Mouse (Mus musculus) liver, embryonic 12.5 days (tissue): ENCODE measurements around the gene Pla1a. TPM values are rescaled to one million over a fixed set of nuclear protein-coding genes. Genes with fewer than 3 reads are reported as not detected.
A peak's percentile ranks its signal among the peaks of the same experiment; 100 is the strongest.

Source experiments
- ATAC-seq: fragments of 200-750 bp; cut with Nextera tagmentation; 2 replicates; pipeline ENCODE4 v1.8.0; 2017; ENCODE audit warnings: moderate number of reproducible peaks, mild to moderate bottlenecking, moderate library complexity
- H3K27ac ChIP-seq: fragments of 300-500 bp; sonication (generic); 2 replicates; pipeline ENCODE4 v1.5.1; 2016; ENCODE audit warnings: mild to moderate bottlenecking
- H3K27me3 ChIP-seq: fragments of 300-500 bp; sonication (generic); replicated peaks from 2 replicates; pipeline ENCODE4 v1.6.1; 2016; ENCODE audit warnings: mild to moderate bottlenecking, moderate library complexity
- H3K36me3 ChIP-seq: fragments of 300-500 bp; sonication (generic); 2 replicates; pipeline ENCODE4 v1.6.1; 2016; ENCODE audit warnings: mild to moderate bottlenecking, moderate library complexity
- H3K4me1 ChIP-seq: fragments of 300-500 bp; sonication (generic); 2 replicates; pipeline ENCODE4 v1.6.1; 2016
- H3K4me2 ChIP-seq: fragments of 300-500 bp; sonication (generic); 2 replicates; pipeline ENCODE4 v1.6.1; 2016; ENCODE audit warnings: mild to moderate bottlenecking, moderate library complexity
- H3K4me3 ChIP-seq: fragments of 300-500 bp; sonication (generic); 2 replicates; pipeline ENCODE4 v1.5.1; 2016; ENCODE audit warnings: mild to moderate bottlenecking, moderate library complexity
- H3K9ac ChIP-seq: fragments of 300-500 bp; sonication (generic); 2 replicates; pipeline ENCODE4 v1.6.1; 2016; ENCODE audit warnings: mild to moderate bottlenecking, moderate library complexity
- H3K9me3 ChIP-seq: fragments of 300-500 bp; sonication (generic); replicated peaks from 2 replicates; pipeline ENCODE4 v1.6.1; 2016; ENCODE audit warnings: mild to moderate bottlenecking, moderate library complexity
- WGBS: fragments of 180-500 bp; shearing (Covaris S2); methylation state at CpG from one replicate; pipeline ENCODE4 v1.1.7; 2016; ENCODE audit not compliant: insufficient replicate concordance; 5-methylcytosine and 5-hydroxymethylcytosine counted together
- polyA plus RNA-seq: library from polyadenylated mRNA; unstranded; fragments of >200 nt; fragmentation: Nextera tagmentation; extraction: Ambion mirVana; gene quantifications from 2 replicates; pipeline ENCODE4 v1.2.1, GENCODE M21; 2016

Pla1a gene
- polyA plus RNA-seq, 1 experiment from 2014 or later, result 3.4 TPM

- peaks cover 72% of the 10 kb centered on the region for H3K4me1 ChIP-seq
- peak overlapping the region; percentile 75 for H3K27ac ChIP-seq
- no peak overlapping the region for H3K9ac ChIP-seq
- no peaks in the 10 kb centered on the region for H3K27me3 ChIP-seq
- 90% methylated on average over 6 of the region's 6 CpGs for WGBS
- ATAC-seq, result no peak
- no peaks in the 10 kb centered on the region for H3K9me3 ChIP-seq
- no peak overlapping the region for H3K4me3 ChIP-seq
- H3K4me2 ChIP-seq, result no peak overlapping the region
- H3K36me3 ChIP-seq, result peaks cover 23% of the 10 kb centered on the region
Observed at GRCm38 (mm10) chr16:38377546-38377945, 55.4 kb downstream of the Pla1a start.

- Histone ChIP-seq H3K4me2 (peak overlapping the region; percentile 70), H3K9me3 (no peaks in the 10 kb centered on the region), H3K27me3 (no peaks in the 10 kb centered on the region), H3K9ac (peak overlapping the region; percentile 70), H3K27ac (peak overlapping the region; percentile 75), H3K4me3 (peak overlapping the region; percentile 63), H3K4me1 (peaks cover 74% of the 10 kb centered on the region), H3K36me3 (peaks cover 23% of the 10 kb centered on the region)
- 36% methylated on average over 8 of the region's 8 CpGs for WGBS
- no peak for ATAC-seq
Observed at GRCm38 (mm10) chr16:38376841-38377249, 56.1 kb downstream of the Pla1a start.

- Histone ChIP-seq H3K4me3 (peak overlapping the region; percentile 63), H3K9me3 (no peaks in the 10 kb centered on the region), H3K4me1 (peaks cover 77% of the 10 kb centered on the region), H3K36me3 (peaks cover 23% of the 10 kb centered on the region), H3K9ac (peak overlapping the region; percentile 70), H3K27ac (peak overlapping the region; percentile 75), H3K4me2 (peak overlapping the region; percentile 70), H3K27me3 (no peaks in the 10 kb centered on the region)
- ATAC-seq, result no peak
- 22% methylated on average over 17 of the region's 17 CpGs for WGBS
Observed at GRCm38 (mm10) chr16:38376163-38376840, 56.6 kb downstream of the Pla1a start.

- peak overlapping the region; percentile 70 for H3K4me2 ChIP-seq
- peak; percentile 22; the same call in 1 of the 2 replicates for ATAC-seq
- peak overlapping the region; percentile 63 for H3K4me3 ChIP-seq
- peak overlapping the region; percentile 75 for H3K27ac ChIP-seq
- peak overlapping the region; percentile 70 for H3K9ac ChIP-seq
- no peaks in the 10 kb centered on the region for H3K27me3 ChIP-seq
- peaks cover 23% of the 10 kb centered on the region for H3K36me3 ChIP-seq
- H3K9me3 ChIP-seq, result no peaks in the 10 kb centered on the region
- H3K4me1 ChIP-seq, result peaks cover 88% of the 10 kb centered on the region
- 18% methylated on average over 7 of the region's 7 CpGs for WGBS
Observed at GRCm38 (mm10) chr16:38375182-38375581, 57.8 kb downstream of the Pla1a start.

- 51% methylated on average over 10 of the region's 10 CpGs for WGBS
Observed at GRCm38 (mm10) chr16:38374379-38375140, 58.4 kb downstream of the Pla1a start.

GRCm38 (mm10) chr16:38373941-38374340 is 59.0 kb downstream of the Pla1a start:
- peak overlapping the region; percentile 63 for H3K4me3 ChIP-seq
- H3K27ac ChIP-seq, result peak overlapping the region; percentile 96
- peaks cover 90% of the 10 kb centered on the region for H3K4me1 ChIP-seq
- H3K4me2 ChIP-seq, result peak overlapping the region; percentile 70
- H3K9me3 ChIP-seq, result no peaks in the 10 kb centered on the region
- WGBS, result 76% methylated on average over 16 of the region's 16 CpGs
- no peak for ATAC-seq
- no peaks in the 10 kb centered on the region for H3K27me3 ChIP-seq
- H3K36me3 ChIP-seq, result peaks cover 22% of the 10 kb centered on the region
- peak overlapping the region; percentile 70 for H3K9ac ChIP-seq

More at GRCm38 (mm10) chr16:38374379-38375140, 58.4 kb downstream of the Pla1a start:
- Histone ChIP-seq H3K27ac (peak overlapping the region; percentile 96), H3K4me2 (peak overlapping the region; percentile 70), H3K4me3 (peak overlapping the region; percentile 63), H3K27me3 (no peaks in the 10 kb centered on the region), H3K9ac (peak overlapping the region; percentile 70), H3K4me1 (peaks cover 89% of the 10 kb centered on the region), H3K36me3 (peaks cover 23% of the 10 kb centered on the region), H3K9me3 (no peaks in the 10 kb centered on the region)
- ATAC-seq, result 0 out of 2 replicates have a peak, but pooled peaks have one; percentile 7

- peak overlapping the region; percentile 70 for H3K4me2 ChIP-seq
- H3K27me3 ChIP-seq, result no peaks in the 10 kb centered on the region
- WGBS, result 76% methylated on average over 10 of the region's 10 CpGs
- H3K9me3 ChIP-seq, result no peaks in the 10 kb centered on the region
- H3K4me1 ChIP-seq, result peaks cover 90% of the 10 kb centered on the region
- H3K4me3 ChIP-seq, result peak overlapping the region; percentile 63
- ATAC-seq, result no peak
- H3K9ac ChIP-seq, result peak overlapping the region; percentile 77
- peaks cover 17% of the 10 kb centered on the region for H3K36me3 ChIP-seq
- peak overlapping the region; percentile 96 for H3K27ac ChIP-seq
Observed at GRCm38 (mm10) chr16:38373439-38373838, 59.5 kb downstream of the Pla1a start.

GRCm38 (mm10) chr16:38372876-38373275 is 60.1 kb downstream of the Pla1a start:
- H3K27me3 ChIP-seq, result no peaks in the 10 kb centered on the region
- peak overlapping the region; percentile 70 for H3K4me2 ChIP-seq
- peak overlapping the region; percentile 63 for H3K4me3 ChIP-seq
- WGBS, result 62% methylated on average over 4 of the region's 4 CpGs
- peaks cover 92% of the 10 kb centered on the region for H3K4me1 ChIP-seq
- H3K9ac ChIP-seq, result peak overlapping the region; percentile 77
- peaks cover 14% of the 10 kb centered on the region for H3K36me3 ChIP-seq
- peak overlapping the region; percentile 96 for H3K27ac ChIP-seq
- H3K9me3 ChIP-seq, result no peaks in the 10 kb centered on the region
- ATAC-seq, result no peak

GRCm38 (mm10) chr16:38371705-38372296 is 61.1 kb downstream of the Pla1a start:
- H3K27ac ChIP-seq, result peak overlapping the region; percentile 96
- peak; percentile 94 for ATAC-seq
- peak overlapping the region; percentile 63 for H3K4me3 ChIP-seq
- no peaks in the 10 kb centered on the region for H3K9me3 ChIP-seq
- H3K36me3 ChIP-seq, result peaks cover 4% of the 10 kb centered on the region; the same call in 1 of the 2 replicates
- H3K9ac ChIP-seq, result peak overlapping the region; percentile 77
- H3K4me1 ChIP-seq, result peaks cover 83% of the 10 kb centered on the region
- H3K27me3 ChIP-seq, result no peaks in the 10 kb centered on the region
- 24% methylated on average over 15 of the region's 15 CpGs for WGBS
- H3K4me2 ChIP-seq, result peak overlapping the region; percentile 70

- Histone ChIP-seq H3K36me3 (peaks cover 4% of the 10 kb centered on the region; the same call in 1 of the 2 replicates), H3K27ac (peak overlapping the region; percentile 96), H3K4me2 (peak overlapping the region; percentile 70), H3K27me3 (no peaks in the 10 kb centered on the region), H3K9ac (peak overlapping the region; percentile 55), H3K4me3 (no peak overlapping the region), H3K9me3 (no peaks in the 10 kb centered on the region), H3K4me1 (peaks cover 80% of the 10 kb centered on the region)
- 72% methylated on average over 8 of the region's 8 CpGs for WGBS
- no peak for ATAC-seq
Observed at GRCm38 (mm10) chr16:38370633-38371374, 62.1 kb downstream of the Pla1a start.

GRCm38 (mm10) chr16:38369992-38370484 is 62.9 kb downstream of the Pla1a start:
- H3K4me2 ChIP-seq, result no peak overlapping the region
- peaks cover 80% of the 10 kb centered on the region for H3K4me1 ChIP-seq
- peak overlapping the region; percentile 96 for H3K27ac ChIP-seq
- H3K4me3 ChIP-seq, result no peak overlapping the region
- no peak for ATAC-seq
- H3K9me3 ChIP-seq, result no peaks in the 10 kb centered on the region
- peaks cover 4% of the 10 kb centered on the region; the same call in 1 of the 2 replicates for H3K36me3 ChIP-seq
- H3K9ac ChIP-seq, result peak overlapping the region; percentile 55; the same call in 1 of the 2 replicates
- 73% methylated on average over 4 of the region's 4 CpGs for WGBS
- no peaks in the 10 kb centered on the region for H3K27me3 ChIP-seq
